Mouse (Mus musculus) lung, postnatal 25 days (tissue): ENCODE measurements around the gene Ctsd.
"Not testable (repeated sequence)": the region's sequence is repeated elsewhere in the genome, so short reads cannot be mapped to it uniquely, and the experiment has no call there.

Experiments
- DNase-seq: peaks from one replicate; pipeline ENCODE4 v3.0.0; 2022; ENCODE audit warnings: low spot score

The Ctsd gene

GRCm38 (mm10) chr7:142387419-142388148 lies at the start of gene Ctsd:
Ctsd (minus strand) TSS chr7:142388038.
- peak; percentile 98 for DNase-seq

DNA sequence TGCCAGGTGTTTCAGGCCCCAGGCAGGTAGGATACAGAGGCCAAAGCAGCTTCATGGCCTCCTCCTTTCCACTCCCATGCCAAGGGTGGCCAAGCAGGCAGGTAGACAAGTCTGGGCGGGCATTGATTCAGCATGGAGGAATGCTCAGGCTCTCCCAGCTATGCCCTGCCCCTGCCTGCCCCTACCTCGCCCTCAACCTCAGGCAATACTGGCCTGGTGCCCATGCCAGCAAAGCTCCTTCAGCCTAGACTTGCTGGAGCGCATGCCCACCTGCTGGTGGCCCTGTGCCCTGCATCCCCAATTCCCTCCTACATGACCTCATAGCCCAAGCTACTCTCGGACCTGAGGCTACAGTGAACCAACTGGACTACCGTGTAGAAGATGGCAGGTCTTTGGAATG lies 49.5 kb upstream of the Ctsd start:
- peak; percentile 55 for DNase-seq

GRCm38 (mm10) chr7:142435524-142435923 lies 47.7 kb upstream of the Ctsd start:
- DNase-seq = peak; percentile 78

GRCm38 (mm10) chr7:142434137-142434865 lies 46.5 kb upstream of the Ctsd start, which contains the start of gene Syt8:
Syt8 (plus strand) TSS chr7:142434850.
- peak; percentile 56 for DNase-seq

DNA sequence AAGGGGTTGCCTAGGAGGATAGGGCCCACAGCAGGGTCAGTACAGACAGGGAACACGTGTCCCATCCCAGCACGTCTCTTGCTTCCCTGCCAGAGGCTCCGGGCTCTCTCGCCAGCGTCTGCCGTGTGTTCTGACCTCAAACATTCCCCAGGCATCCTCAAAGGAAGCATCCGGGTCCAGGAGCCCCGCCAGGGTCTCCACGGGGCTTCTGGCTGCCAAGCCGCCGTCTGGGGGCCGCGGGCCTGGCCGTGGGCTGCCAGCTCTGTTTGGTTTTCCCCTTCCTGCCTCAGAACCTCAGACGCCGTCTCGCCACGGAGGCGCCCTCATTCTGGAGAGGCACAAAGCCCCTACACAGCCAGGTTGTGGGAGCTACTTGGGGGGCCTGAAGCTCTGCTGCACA lies 45.8 kb upstream of the Ctsd start:
- no peak for DNase-seq

DNA sequence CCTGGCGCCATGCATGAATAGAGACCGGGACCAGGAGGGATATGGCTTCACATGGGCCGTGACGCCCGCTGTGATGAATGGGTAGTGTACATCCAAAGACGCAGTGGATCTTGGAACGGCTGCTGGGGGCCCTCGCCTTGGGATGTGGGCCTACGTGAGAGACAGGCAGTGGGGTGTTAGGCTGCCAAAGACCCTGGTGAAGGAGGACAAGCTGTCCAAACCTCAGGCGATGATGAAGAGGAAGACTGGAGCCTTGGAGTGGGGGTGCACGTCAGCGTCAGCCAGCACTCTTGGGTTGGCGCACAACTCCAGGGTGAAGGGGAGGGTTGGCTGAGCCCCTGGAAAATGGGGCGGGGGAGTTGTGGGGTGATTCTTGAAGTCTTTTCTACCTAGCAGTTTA lies 43.3 kb upstream of the Ctsd start:
- DNase-seq = no peak

DNA sequence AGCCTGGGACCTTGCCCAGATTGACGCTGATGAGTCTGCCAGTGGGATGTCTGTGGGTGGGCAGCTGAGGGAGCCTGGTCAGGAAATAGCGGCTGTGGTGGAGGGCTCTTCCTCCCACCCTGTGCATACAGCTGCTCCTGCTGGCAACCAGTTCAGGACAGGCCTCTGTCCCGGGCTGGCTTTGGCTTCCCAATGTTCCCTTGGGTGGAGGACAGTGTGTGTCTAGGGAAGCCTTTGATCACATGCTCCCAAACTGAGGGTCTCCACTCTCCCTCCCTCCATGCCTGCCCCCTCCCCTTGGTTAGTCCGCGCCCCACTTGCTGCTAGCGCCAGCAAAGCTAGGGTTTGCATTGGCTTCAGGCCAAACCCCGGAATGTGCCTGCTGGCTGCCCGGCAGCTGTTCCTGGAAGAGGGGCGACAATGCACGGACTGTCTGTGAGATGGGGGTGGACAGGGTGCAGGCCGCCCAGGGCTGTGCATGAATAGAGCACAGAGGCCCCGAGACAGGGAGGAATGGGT lies 42.4 kb upstream of the Ctsd start:
- no peak for DNase-seq

DNA sequence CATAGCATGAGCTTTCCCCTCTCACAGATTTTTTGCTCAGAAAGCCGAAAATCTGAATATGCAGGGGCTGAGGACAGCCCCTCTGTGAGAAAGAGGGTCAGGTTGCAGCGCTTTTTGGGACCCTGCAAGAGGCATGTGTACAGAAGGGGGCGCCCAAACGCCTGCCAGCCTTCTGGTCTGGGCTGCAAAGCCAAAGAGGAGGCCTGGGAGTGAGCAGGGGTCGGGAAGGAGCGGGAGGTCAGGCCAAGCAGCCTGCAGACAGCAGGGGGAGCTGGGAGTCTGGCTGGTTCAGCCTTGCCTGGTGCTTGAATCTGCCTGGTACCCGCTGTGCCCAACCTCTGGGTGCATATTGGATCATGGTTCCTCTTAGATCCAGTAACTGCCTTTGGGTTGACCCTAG lies 40.4 kb upstream of the Ctsd start:
- no peak for DNase-seq

GRCm38 (mm10) chr7:142425641-142426213 lies 37.9 kb upstream of the Ctsd start:
- no peak for DNase-seq

- DNase-seq = no peak
Observed at GRCm38 (mm10) chr7:142421826-142422225, 34.0 kb upstream of the Ctsd start.

- no peak for DNase-seq
Observed at GRCm38 (mm10) chr7:142419887-142420286, 32.0 kb upstream of the Ctsd start.

DNA sequence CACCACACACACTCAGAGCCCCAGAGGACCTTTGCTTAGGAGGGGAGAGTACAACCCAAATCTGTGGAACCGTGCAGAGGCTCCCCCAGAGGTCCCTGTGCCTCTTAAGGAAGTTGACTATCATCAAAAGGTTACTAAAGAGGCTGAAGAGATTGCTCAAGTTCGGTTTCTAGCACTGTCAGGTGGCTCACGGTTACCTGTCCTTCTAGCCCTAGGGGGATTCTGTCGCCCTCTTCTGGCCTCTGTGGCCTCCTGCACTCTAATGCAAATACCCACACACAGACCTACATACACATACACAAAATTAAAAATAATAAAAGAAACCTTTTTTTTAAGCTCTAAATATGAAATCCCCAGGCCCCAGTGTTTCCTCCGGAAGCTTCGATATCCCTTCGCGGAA lies 30.8 kb upstream of the Ctsd start:
- DNase-seq = no peak

DNA sequence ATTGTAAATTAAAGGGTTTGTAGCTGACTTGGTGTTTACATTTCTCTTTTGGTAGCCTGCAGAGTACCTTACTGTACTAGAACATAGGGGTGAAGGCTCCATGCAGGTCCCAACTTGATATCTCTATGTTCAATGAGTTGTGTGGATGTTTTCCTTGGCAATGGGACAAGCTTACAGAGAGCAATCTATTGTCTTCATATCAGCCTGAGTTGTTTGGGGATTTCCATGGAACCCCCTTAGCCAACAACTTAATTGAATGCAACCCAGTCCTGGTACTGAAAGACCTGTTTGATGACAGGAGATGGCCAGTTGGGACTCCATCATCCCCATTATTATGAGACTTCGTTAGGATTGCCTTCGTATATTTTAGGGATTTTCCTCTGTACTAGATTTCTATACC lies 30.2 kb upstream of the Ctsd start:
- no peak for DNase-seq

GRCm38 (mm10) chr7:142416225-142416624 lies 28.4 kb upstream of the Ctsd start:
- DNase-seq = no peak

DNA sequence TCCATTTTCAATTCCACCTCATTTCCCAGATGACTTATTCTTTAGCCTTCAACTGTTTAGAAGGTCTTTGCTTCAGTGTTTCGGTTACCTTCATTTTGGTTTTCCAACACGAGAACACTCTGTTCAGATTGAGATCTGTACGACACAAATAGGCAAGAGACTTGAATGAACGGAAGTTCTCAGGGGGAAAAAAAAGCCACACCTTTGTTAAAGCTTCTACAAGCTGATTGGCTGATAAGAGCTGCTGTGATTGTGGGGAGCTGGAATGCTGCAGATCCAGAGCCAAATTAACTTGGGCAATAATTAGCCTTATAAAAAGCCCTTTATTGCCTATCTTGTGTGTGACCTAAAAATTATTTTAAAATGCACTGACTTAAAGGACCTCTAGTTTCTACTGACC lies 27.5 kb upstream of the Ctsd start:
- peak; percentile 58 for DNase-seq

DNA sequence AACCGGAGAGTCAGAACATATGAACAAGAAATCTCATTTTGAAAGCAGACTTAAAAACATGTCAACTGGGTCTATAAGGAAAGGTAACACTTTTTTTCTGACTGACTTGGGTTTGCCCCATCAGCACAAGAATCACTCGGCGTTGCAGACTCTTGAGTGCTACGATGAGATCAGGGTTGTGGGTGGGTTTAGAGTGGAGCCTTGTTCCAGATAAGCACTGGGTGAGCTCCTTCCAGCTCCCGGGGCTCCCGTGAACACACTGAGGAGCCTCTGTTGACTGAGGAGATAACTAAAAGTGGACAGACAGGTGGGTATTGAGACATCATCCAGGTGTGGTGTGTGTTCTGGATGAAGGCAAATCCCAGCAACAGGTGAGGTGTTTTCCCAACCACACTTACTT lies 25.4 kb upstream of the Ctsd start:
- no peak for DNase-seq

DNA sequence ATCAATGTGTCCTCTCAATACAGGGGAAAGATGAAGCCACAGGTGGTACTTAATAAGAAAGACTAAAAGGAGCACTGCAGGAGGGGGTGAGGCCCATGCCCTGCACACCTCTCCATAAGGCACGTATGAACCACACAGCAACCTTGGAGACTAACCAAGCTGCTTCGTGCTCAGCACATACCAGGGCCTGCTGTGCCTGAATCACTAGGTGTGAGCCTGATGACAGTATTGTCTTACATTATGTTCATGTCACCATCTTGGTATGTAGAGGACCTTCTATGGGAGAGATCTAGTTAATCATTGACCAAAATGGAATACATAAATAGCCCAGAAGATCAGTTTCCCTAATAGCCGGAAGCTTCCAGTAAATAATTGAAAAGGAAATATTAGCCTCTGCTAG lies 21.8 kb upstream of the Ctsd start:
- no peak for DNase-seq

DNA sequence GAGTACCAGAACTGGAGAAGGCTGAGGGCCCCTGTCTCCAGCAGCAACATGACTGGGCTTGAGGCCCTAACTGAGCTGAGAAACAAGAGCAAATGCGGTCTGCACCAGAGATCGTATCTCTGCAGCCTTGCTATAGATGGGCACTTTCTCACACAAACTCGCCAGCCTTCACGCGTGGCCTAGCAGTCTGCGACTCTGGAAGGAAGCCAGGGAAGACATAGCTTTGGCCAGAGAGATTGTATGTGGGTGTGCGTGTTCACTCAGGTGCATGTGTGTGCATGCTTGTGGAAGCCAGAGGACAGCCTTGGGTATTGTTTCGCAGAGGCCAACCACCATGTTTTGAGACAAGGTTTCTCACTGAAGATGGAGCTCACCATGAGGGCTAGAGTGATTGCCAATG lies 20.8 kb upstream of the Ctsd start:
- no peak for DNase-seq

DNA sequence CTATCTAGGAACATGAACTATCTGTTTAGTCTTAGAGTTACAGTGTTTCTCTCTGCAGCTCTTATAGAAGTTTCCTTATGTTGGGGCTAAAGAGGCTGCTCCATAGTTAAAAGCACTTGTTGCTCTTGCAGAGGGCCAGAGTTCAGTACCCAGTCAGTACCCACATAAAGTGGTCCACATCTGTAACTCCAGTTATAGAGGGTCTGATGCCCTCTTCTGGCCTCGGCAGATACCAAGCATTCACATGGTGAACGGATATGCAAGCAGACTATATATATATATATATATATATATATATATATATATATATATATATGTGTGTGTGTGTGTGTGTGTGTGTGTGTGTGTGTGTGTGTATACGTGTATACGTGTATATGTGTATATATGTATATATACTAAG lies 20.1 kb upstream of the Ctsd start:
- DNase-seq = no peak

- not testable (repeated sequence) for DNase-seq
Observed at GRCm38 (mm10) chr7:142405134-142405533, 17.3 kb upstream of the Ctsd start.

GRCm38 (mm10) chr7:142403591-142403990 lies 15.8 kb upstream of the Ctsd start:
- DNase-seq = no peak

DNA sequence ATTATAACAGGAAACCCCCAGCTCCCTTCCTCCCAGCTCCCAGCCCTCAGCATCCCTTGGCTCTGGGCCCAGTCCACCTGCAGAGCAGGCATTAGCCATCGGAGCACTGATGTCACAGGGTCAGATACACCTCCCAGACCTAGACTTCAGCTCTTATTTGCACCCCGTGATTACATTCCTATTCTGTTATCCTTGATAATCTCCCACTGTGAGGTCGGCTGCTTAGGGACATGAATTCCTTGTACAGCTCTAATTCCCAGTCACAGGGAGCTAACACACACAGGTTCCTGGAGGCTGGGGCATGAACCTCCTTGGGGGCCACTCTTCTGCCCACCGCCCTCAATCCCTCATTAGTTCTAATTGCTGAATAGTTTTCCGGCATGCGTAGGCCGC lies 12.9 kb upstream of the Ctsd start:
- no peak for DNase-seq

- no peak for DNase-seq
Observed at GRCm38 (mm10) chr7:142400112-142400749, 12.4 kb upstream of the Ctsd start.
